Mouse (Mus musculus): ENCODE measurements around the gene Pafah2.
"Not testable (repeated sequence)": the region's sequence is repeated elsewhere in the genome, so short reads cannot be mapped to it uniquely, and the experiment has no call there.

Gene Pafah2

DNA sequence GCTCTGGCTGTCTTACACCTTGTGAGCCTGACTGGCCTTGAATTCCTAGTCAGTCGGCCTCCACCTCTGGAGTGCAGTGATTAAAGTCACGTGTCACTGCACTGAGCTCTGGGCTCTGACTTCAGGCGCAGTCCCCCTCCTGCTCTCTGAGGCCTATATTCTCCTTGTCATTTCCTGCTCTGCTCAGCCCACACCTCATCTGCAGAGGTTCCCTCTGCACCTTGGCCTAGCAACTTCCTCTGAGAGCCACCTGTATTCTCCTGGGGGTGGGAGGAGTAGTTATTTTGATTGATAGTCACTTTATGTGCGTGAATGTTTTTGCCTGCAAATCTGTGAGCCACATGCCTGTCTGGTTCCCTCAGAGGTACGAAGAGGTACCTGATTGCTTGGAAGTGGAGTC, 34.9 kb upstream of the Pafah2 start:
- POLR2A ChIA-PET = interaction anchor here in 2 of 4 experiments (0.6 to 1.7 kb wide), 10 partner anchors 11 to 1881 kb away, joined by 3 to 8 read pairs (median 4); partner anchors contain the start of gene Trim63 (in 1 of the 2)

DNA sequence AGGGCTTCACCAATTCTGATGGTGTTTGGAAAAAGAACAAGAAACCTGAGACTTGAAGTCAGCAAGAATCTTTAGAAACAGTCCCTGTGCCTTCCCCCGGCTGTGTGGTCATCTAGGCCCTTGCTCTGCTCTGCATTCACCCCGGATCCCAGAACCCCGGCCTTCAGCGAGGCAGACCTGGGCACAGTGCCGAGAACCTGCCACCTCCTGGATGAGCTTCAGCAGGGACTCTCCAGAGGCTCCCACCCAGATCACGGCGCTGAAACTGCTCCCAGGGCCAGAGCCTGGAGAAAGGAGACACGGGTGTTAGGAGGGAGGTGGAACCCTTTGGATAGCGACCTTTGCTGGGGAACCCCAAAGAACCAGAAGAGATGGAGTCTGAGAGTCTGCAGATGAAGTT, 34.0 kb upstream of the Pafah2 start:
- POLR2A ChIA-PET = interaction anchor here in 3 of 4 experiments (0.6 to 2.7 kb wide), 17 partner anchors 9 to 233 kb away, joined by 3 to 19 read pairs (median 5); partner anchors contain the start of genes Sh3bgrl3 (in 1 of the 3), Slc30a2 (in 1 of the 3) and Trim63 (in 1 of the 3)
- CTCF ChIA-PET = interaction anchor here in 1 of 4 experiments (0.6 to 1.0 kb wide), 6 partner anchors 10 to 167 kb away, joined by 3 read pairs; no protein-coding TSS in a partner anchor

More for the DNA sequence above, 34.9 kb upstream of the Pafah2 start:
- CTCF ChIA-PET = interaction anchor here in 1 of 4 experiments (0.6 to 0.7 kb wide), 6 partner anchors 8 to 273 kb away, joined by 3 to 14 read pairs (median 4); partner anchors contain the start of gene Trim63

DNA sequence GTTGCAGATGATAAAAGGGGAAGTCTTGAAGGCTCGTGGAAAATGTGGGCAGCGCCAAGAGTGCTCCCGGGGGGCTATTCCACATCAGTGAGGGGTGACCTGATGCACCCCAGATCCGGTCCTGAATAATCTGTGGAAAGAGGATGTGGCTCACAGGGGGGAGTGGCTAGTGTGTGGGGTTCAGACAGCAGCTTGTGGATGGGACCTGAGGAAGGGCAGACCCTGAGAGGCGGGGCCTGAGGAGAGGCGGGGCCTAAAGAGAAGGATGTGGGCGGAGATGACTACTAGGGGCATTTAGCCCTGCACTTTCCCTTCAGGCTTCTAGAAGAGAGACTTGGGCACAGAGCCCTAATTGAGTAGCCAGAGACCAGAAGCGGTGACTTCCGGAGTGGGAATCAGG, 33.5 kb upstream of the Pafah2 start:
- ChIA-PET POLR2A (interaction anchor here in 3 of 4 experiments (0.6 to 2.7 kb wide), 13 partner anchors 9 to 233 kb away, joined by 3 to 19 read pairs (median 6); partner anchors contain the start of genes Sh3bgrl3 (in 1 of the 3) and Slc30a2 (in 1 of the 3)), CTCF (interaction anchor here in 2 of 4 experiments (0.6 to 1.0 kb wide), 6 partner anchors 10 to 1286 kb away, joined by 3 to 5 read pairs (median 3); no protein-coding TSS in a partner anchor)

- ChIA-PET CTCF (interaction anchor here in 1 of 4 experiments (0.7 to 1.8 kb wide), 3 partner anchors 13 to 354 kb away, joined by 3 to 4 read pairs (median 4); no protein-coding TSS in a partner anchor), POLR2A (interaction anchor here in 2 of 4 experiments (0.9 to 3.2 kb wide), 5 partner anchors 9 to 179 kb away, joined by 3 to 9 read pairs (median 4); partner anchors contain the start of gene Cep85 (in 1 of the 2))
These were observed 30.8 kb upstream of the Pafah2 start for GRCm38 (mm10) chr4:134365280-134365679.

- CTCF ChIA-PET = interaction anchor here in 1 of 4 experiments (1.9 to 2.7 kb wide), 2 partner anchors 13 to 25 kb away, joined by 12 read pairs; partner anchors contain the start of gene Pafah2
- POLR2A ChIA-PET = interaction anchor here in 3 of 4 experiments (0.5 to 3.0 kb wide), 13 partner anchors 9 to 484 kb away, joined by 3 to 28 read pairs (median 4); partner anchors contain the start of gene Sh3bgrl3 (in 1 of the 3)
These were observed 25.4 kb upstream of the Pafah2 start for GRCm38 (mm10) chr4:134370649-134371221.

GRCm38 (mm10) chr4:134371316-134371855, 24.7 kb upstream of the Pafah2 start:
- POLR2A ChIA-PET = interaction anchor here in 3 of 4 experiments (0.6 to 3.0 kb wide), 22 partner anchors 7 to 460 kb away, joined by 3 to 28 read pairs (median 4); partner anchors contain the start of genes Cep85 (in 1 of the 3), Extl1 (in 1 of the 3) and Pafah2 (in 1 of the 3)

DNA sequence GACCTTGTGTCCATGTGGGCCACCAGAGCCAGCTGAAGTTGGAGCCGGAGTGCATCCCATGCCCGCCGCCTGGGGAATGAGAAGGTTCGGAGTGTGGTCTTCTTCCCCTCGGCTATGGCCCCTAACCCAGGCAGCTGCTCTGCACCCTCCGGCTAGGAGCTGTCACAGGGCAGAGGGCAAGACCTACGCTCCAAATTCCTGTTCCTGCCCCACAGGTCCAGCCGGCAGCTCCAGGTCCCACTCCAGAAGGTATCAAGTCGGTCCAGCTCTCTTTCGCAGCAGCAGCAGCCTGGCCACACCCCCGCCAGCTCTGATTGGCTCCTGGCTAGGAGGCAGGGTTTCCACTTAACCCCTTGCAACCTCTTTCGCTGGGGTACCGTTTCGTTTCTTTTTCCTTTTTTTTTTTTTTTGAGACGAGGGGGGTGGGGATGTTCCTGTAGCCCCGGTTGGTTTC, 23.8 kb upstream of the Pafah2 start:
- ChIA-PET CTCF (interaction anchor here (0.5 to 2.7 kb wide), 27 partner anchors 10 to 993 kb away, joined by 3 to 14 read pairs (median 3); partner anchors contain the start of genes Cep85 (in 2 of the 4), Pafah2 (in 1 of the 4) and Trim63 (in 1 of the 4)), POLR2A (interaction anchor here (0.5 to 3.0 kb wide), 45 partner anchors 8 to 1246 kb away, joined by 3 to 28 read pairs (median 4); partner anchors contain the start of genes Cep85 (in 1 of the 4), Extl1 (in 1 of the 4), Grrp1 (in 1 of the 4) and Pafah2 (in 1 of the 4))

More at GRCm38 (mm10) chr4:134371316-134371855, 24.7 kb upstream of the Pafah2 start:
- CTCF ChIA-PET = interaction anchor here (0.5 to 2.7 kb wide), 14 partner anchors 14 to 416 kb away, joined by 3 to 12 read pairs (median 4); partner anchors contain the start of genes Pafah2 (in 1 of the 4) and Trim63 (in 1 of the 4)

DNA sequence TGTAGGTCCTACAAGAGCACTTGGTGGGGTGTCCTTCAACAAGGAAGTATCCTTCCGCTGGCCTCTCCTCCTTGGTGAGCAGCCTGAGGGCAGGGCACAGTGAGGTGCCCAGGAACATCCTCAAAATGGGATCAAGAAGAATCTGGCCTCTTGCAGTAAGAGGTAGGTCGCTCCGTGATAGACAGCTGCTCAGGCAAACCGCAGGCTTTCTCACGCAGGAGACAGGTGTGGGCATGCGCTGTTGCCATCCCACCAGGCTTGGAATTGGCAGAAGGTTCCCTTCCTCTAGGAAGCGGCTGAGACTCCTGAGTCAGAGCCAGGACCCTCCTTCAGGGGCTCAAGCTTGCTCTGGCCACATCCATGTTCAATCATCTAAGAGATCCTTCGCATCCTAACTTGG, 22.8 kb upstream of the Pafah2 start:
- ChIA-PET CTCF (interaction anchor here in 3 of 4 experiments (0.7 to 2.7 kb wide), 4 partner anchors 16 to 81 kb away, joined by 3 to 12 read pairs (median 6); no protein-coding TSS in a partner anchor), POLR2A (interaction anchor here in 3 of 4 experiments (0.5 to 2.6 kb wide), 14 partner anchors 11 to 559 kb away, joined by 3 to 15 read pairs (median 4); partner anchors contain the start of genes Grrp1 (in 1 of the 3) and Slc30a2 (in 1 of the 3))

- ChIA-PET CTCF (interaction anchor here (0.6 to 1.2 kb wide), 9 partner anchors 12 to 355 kb away, joined by 3 to 8 read pairs (median 3); partner anchors contain the start of gene Aunip (in 1 of the 4)), POLR2A (interaction anchor here in 3 of 4 experiments (0.6 to 1.3 kb wide), 6 partner anchors 9 to 598 kb away, joined by 3 to 7 read pairs (median 3); partner anchors contain the start of gene Trim63 (in 1 of the 3))
These were observed 21.8 kb upstream of the Pafah2 start for GRCm38 (mm10) chr4:134374306-134374705.

- ChIA-PET CTCF (interaction anchor here in 3 of 4 experiments (0.5 to 3.1 kb wide), 18 partner anchors 9 to 133 kb away, joined by 3 to 11 read pairs (median 4); partner anchors contain the start of genes Pafah2 (in 1 of the 3), Pdik1l (in 1 of the 3), Trim63 (in 1 of the 3) and Zfp593 (in 1 of the 3)), POLR2A (interaction anchor here in 3 of 4 experiments (0.6 to 4.0 kb wide), 40 partner anchors 10 to 348 kb away, joined by 3 to 23 read pairs (median 4); partner anchors contain the start of genes Cep85 (in 2 of the 3), Pafah2 (in 2 of the 3), Pdik1l (in 1 of the 3) and Slc30a2 (in 1 of the 3))
These were observed 18.0 kb upstream of the Pafah2 start for GRCm38 (mm10) chr4:134378089-134378615.

DNA sequence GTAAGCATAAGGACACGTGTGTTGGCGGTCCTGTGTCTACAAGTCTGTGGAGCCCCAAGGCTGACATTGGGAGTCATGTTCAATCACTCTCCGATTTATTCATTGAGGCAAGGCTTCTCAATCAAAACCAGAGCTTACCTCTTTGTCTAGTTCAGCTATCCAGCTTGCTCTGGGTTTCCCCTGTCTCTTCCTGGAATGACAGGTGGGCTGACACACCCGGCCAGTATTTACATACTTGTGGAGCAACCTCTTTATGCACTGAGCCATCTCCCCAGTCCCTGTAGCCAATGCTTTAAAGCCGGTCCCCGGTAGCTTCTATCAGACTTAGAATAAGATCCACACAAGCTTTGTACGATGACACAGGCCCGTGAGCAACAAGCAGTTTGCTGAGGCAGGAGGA, 16.6 kb upstream of the Pafah2 start:
- CTCF ChIA-PET = interaction anchor here in 3 of 4 experiments (0.8 to 3.1 kb wide), 12 partner anchors 8 to 193 kb away, joined by 3 to 11 read pairs (median 4); partner anchors contain the start of genes Cep85 (in 1 of the 3), Pafah2 (in 1 of the 3) and Zfp593 (in 1 of the 3)
- POLR2A ChIA-PET = interaction anchor here (0.6 to 2.5 kb wide), 46 partner anchors 8 to 534 kb away, joined by 3 to 23 read pairs (median 4); partner anchors contain the start of genes Cep85 (in 3 of the 4), Trim63 (in 2 of the 4), Aunip (in 1 of the 4) and Pafah2 (in 1 of the 4)

DNA sequence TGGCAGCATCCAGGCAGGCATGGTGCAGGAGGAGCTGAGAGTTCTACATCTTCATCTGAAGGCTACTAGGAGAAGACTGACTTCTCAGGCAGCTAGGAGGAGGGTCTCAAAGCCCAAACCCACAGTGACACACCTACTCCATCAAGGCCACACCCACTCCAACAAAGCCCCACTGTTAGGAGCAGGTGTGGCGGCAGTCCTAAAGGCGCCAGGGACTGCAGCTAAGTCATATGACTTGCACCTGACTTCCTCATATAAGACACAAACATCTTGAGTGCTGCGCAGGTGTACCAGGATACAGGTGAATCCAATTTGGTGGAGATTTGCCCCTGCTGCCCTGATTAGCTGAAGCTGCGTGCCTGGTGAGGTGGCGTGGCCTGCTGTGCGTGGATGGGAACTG, 12.4 kb upstream of the Pafah2 start, which contains the start of gene Extl1:
TSS of gene Extl1 (minus strand) at position 101 of the 400 bp plus-strand sequence.
- CTCF ChIA-PET = not testable (repeated sequence)
- POLR2A ChIA-PET = interaction anchor here in 1 of 4 experiments (0.7 to 1.1 kb wide), 3 partner anchors 12 to 196 kb away, joined by 3 read pairs; partner anchors contain the start of gene Cep85

DNA sequence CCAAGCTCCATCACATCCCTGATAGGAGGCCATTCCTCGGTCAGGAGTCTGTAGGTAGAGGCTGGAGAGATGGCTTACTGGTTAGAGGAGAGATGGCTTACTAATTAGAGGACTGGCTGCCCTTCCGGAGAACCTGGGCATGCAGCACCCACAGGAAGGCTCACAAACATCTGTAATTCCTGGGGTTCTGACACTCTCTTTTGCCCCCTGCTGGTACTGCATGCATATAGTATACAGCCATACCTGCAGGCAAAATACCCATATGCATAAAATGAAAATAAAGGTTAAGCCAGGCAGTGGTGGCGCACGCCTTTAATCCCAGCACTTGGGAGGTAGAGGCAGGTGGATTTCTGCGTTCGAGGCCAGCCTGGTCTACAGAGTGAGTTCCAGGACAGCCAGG, 8.9 kb upstream of the Pafah2 start:
- POLR2A ChIA-PET = interaction anchor here in 1 of 4 experiments (0.9 to 1.5 kb wide), 3 partner anchors 9 to 100 kb away, joined by 3 to 7 read pairs (median 4); partner anchors contain the start of gene Pafah2
- CTCF ChIA-PET = interaction anchor here (0.6 to 2.0 kb wide), 20 partner anchors 8 to 200 kb away, joined by 3 to 8 read pairs (median 4); partner anchors contain the start of genes Pafah2 (in 2 of the 4), Cep85 (in 1 of the 4) and Trim63 (in 1 of the 4)

DNA sequence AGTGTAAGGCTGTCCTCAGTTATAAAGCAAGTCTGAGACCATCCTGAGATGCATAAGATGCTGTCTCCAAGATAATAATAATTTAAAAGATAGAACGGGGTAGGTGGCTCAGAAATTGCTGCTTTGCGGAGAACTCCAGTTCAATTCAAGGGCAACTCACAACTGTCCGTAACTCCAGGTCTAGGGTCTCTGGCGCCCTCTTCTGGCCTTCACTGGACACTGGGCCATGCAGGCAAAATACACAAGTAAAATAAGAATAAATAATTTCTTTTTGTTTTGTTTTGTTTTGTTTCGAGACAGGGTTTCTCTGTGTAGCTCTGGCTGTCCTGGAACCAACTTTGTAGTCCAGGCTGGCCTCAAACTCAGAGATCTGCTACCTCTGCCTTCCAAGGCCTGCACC, 7.7 kb upstream of the Pafah2 start:
- ChIA-PET CTCF (interaction anchor here in 3 of 4 experiments (0.6 to 2.0 kb wide), 14 partner anchors 9 to 481 kb away, joined by 3 to 8 read pairs (median 4); partner anchors contain the start of genes Cep85 (in 1 of the 3) and Trim63 (in 1 of the 3)), POLR2A (interaction anchor here in 2 of 4 experiments (0.7 to 0.9 kb wide), 4 partner anchors 22 to 259 kb away, joined by 3 read pairs; partner anchors contain the start of gene Sh3bgrl3 (in 1 of the 2))

DNA sequence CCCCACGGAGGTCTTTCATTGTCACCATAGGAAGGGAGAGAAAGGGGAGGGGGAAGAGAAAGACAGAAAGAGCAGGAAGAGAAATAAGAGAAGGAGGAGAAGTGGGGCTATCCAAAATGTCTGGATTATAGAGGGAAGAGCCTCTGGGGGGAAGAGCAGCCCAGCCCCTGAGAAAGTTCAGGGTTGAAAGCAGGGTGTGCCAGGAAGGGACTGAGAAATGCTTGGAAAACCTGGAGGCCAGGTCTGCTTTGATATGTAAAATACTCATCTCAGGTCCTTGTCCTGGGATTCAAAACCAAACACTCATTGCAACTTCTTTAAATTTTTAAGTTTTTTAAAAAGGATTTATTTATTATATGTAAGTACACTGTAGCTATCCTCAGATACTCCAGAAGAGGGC, 4.5 kb upstream of the Pafah2 start:
- ChIA-PET POLR2A (interaction anchor here in 3 of 4 experiments (0.9 to 10.1 kb wide), 6 partner anchors 12 to 86 kb away, joined by 3 to 181 read pairs (median 4); partner anchors contain the start of gene Stmn1 (in 1 of the 3)), CTCF (interaction anchor here in 2 of 4 experiments (0.6 to 2.2 kb wide), 9 partner anchors 13 to 205 kb away, joined by 3 to 32 read pairs (median 5); partner anchors contain the start of gene Cep85 (in 1 of the 2))

GRCm38 (mm10) chr4:134392595-134392994, 3.5 kb upstream of the Pafah2 start:
- ChIA-PET POLR2A (interaction anchor here (0.6 to 10.1 kb wide), 38 partner anchors 9 to 1346 kb away, joined by 3 to 181 read pairs (median 4); partner anchors contain the start of genes Trim63 (in 2 of the 4), Aunip (in 1 of the 4), Pdik1l (in 1 of the 4) and Slc30a2 (in 1 of the 4)), CTCF (interaction anchor here (0.6 to 2.2 kb wide), 78 partner anchors 9 to 849 kb away, joined by 3 to 32 read pairs (median 4); partner anchors contain the start of genes Cep85 (in 1 of the 4), Gm30191 (in 1 of the 4), Mtfr1l (in 1 of the 4) and Trim63 (in 1 of the 4))
